Comparison of ENCODE assay signal across 24 mouse cellular contexts in genomic region chr11:70444667-70445066, GRCm38 (mm10). TPM values are rescaled to one million over a fixed set of nuclear protein-coding genes. Genes with fewer than 3 reads are reported as not detected.
DNase-seq lines count a peak whose midpoint lies in the region; ATAC-seq lines count a peak whose summit lies in the region.
"Had no signal": no experiment of that assay in that cellular context is flagged by ENCODE, and none has a peak within 500 bp of the region (broad histone marks: within the 10 kb centered on the region; RNA-seq: fewer than 3 reads in every experiment).

No protein-coding gene starts in this region.

- H3K4me1 ChIP-seq in liver, embryonic 16.5 days (ENCODE audit: control insufficient read depth, low read depth, low read length) = peaks cover 7% of the 10 kb centered on the region
- H3K4me1 ChIP-seq in stomach, embryonic 15.5 days = no peaks in the 10 kb centered on the region
- H3K4me1 ChIP-seq in hindbrain, embryonic 16.5 days (ENCODE audit: control insufficient read depth, insufficient read depth, low read depth, low read length) = no peaks in the 10 kb centered on the region
- H3K4me1 ChIP-seq: forebrain, embryonic 13.5 days; hindbrain, embryonic 15.5 days; lung, embryonic 15.5 days; midbrain, embryonic 10.5 days had no signal

- H3K36me3 ChIP-seq in liver, embryonic 16.5 days (ENCODE audit: control insufficient read depth, insufficient read depth) = no peaks in the 10 kb centered on the region; the same call in 1 of the 2 replicates
- peaks cover 5% of the 10 kb centered on the region; the same call in 1 of the 2 replicates for H3K36me3 ChIP-seq in stomach, embryonic 15.5 days
- H3K36me3 ChIP-seq in hindbrain, embryonic 16.5 days (ENCODE audit: control insufficient read depth, insufficient read depth, low read length) = peaks cover 11% of the 10 kb centered on the region

- H3K4me2 ChIP-seq in liver, embryonic 16.5 days (ENCODE audit: low read depth, low read length) = no peak overlapping the region
- no peak overlapping the region for H3K4me2 ChIP-seq in stomach, embryonic 15.5 days
- no peak overlapping the region for H3K4me2 ChIP-seq in hindbrain, embryonic 16.5 days (ENCODE audit: low read length)
- H3K4me2 ChIP-seq: forebrain, embryonic 13.5 days; hindbrain, embryonic 15.5 days; lung, embryonic 15.5 days had no signal

- H3K4me3 ChIP-seq in liver, embryonic 16.5 days (ENCODE audit: low read depth, low read length) = no peak overlapping the region
- H3K4me3 ChIP-seq in stomach, embryonic 15.5 days (replicated peaks) = no peak overlapping the region
- no peak overlapping the region for H3K4me3 ChIP-seq in hindbrain, embryonic 16.5 days (ENCODE audit: low read length)
- H3K4me3 ChIP-seq: erythroblast, embryonic 14.5 days; forebrain, embryonic 13.5 days; hindbrain, embryonic 15.5 days; layer of hippocampus, adult 2 months; lung, embryonic 15.5 days; midbrain, embryonic 10.5 days had no signal

- peak overlapping the region; percentile 61 for H3K27ac ChIP-seq in liver, embryonic 16.5 days (ENCODE audit: low read length)
- 0 out of 2 replicates have a peak overlapping the region, but pooled peaks have one; percentile 17 for H3K27ac ChIP-seq in stomach, embryonic 15.5 days
- no peak overlapping the region for H3K27ac ChIP-seq in hindbrain, embryonic 16.5 days (ENCODE audit: low read depth, low read length)
- H3K27ac ChIP-seq: forebrain, embryonic 13.5 days; hindbrain, embryonic 15.5 days; layer of hippocampus, adult 2 months; lung, embryonic 15.5 days; midbrain, embryonic 10.5 days had no signal

- peak; percentile 88 for ATAC-seq in liver, embryonic 16.5 days (ENCODE audit: low read depth)
- peak; percentile 67; the same call in 1 of the 2 replicates for ATAC-seq in stomach, embryonic 15.5 days (ENCODE audit: insufficient read depth, low FRiP score, low read depth)
- ATAC-seq in hindbrain, embryonic 16.5 days = no peak
- ATAC-seq: forebrain, embryonic 13.5 days had no signal

- 48% methylated on average over 6 of the region's 6 CpGs for WGBS in liver, embryonic 16.5 days (ENCODE audit: insufficient replicate concordance)
- WGBS in stomach, embryonic 15.5 days = 61% methylated on average over 6 of the region's 6 CpGs
- WGBS in hindbrain, embryonic 16.5 days = 81% methylated on average over 6 of the region's 6 CpGs

- no peak overlapping the region for H3K9ac ChIP-seq in liver, embryonic 16.5 days (ENCODE audit: low read depth, low read length)
- no peak overlapping the region for H3K9ac ChIP-seq in stomach, embryonic 15.5 days
- no peak overlapping the region for H3K9ac ChIP-seq in hindbrain, embryonic 16.5 days (ENCODE audit: low read depth, low read length)
- H3K9ac ChIP-seq: forebrain, embryonic 13.5 days; hindbrain, embryonic 15.5 days; lung, embryonic 15.5 days had no signal

- DNase-seq in adipocyte (ENCODE audit: low spot score) (peak; percentile 40), liver (peak; percentile 42)
- no peak for DNase-seq in adrenal gland, adult 8-10 months
- DNase-seq in layer of hippocampus, adult 18-20 months (ENCODE audit: low spot score in 2 of 2) = no peak
- DNase-seq: B cell, adult 2 months; cerebellum, adult 9-11 months; gastrocnemius, postnatal 10 days; heart, adult 18-20 months; heart, postnatal 36 days; kidney, adult 18-20 months; kidney, postnatal 10 days; layer of hippocampus, postnatal 36 days; left cerebral cortex, postnatal 4 days; right cerebral cortex, postnatal 4 days; thymus, postnatal 4 days had no signal

- H3K27me3 ChIP-seq in liver, embryonic 16.5 days (ENCODE audit: control insufficient read depth, insufficient read depth, low read depth, low read length) = no peaks in the 10 kb centered on the region
- H3K27me3 ChIP-seq in stomach, embryonic 15.5 days (replicated peaks) = no peaks in the 10 kb centered on the region
- no peaks in the 10 kb centered on the region for H3K27me3 ChIP-seq in hindbrain, embryonic 16.5 days (replicated peaks; ENCODE audit: control insufficient read depth, insufficient read depth, low read length)
- H3K27me3 ChIP-seq: forebrain, embryonic 13.5 days; hindbrain, embryonic 15.5 days; lung, embryonic 15.5 days had no signal

- H3K9me3 ChIP-seq in liver, embryonic 16.5 days (replicated peaks; ENCODE audit: control insufficient read depth, low read length) = no peaks in the 10 kb centered on the region
- no peaks in the 10 kb centered on the region for H3K9me3 ChIP-seq in stomach, embryonic 15.5 days
- no peaks in the 10 kb centered on the region for H3K9me3 ChIP-seq in hindbrain, embryonic 16.5 days (ENCODE audit: control insufficient read depth, low read length)
- H3K9me3 ChIP-seq: forebrain, embryonic 13.5 days; hindbrain, embryonic 15.5 days; lung, embryonic 15.5 days; midbrain, embryonic 10.5 days had no signal

RNA-seq across cellular contexts. Expression of gene Med11, which starts 7.1 kb away (rescaled TPM):
- 12.8 and 13.7 TPM in 2 replicates for polyA plus RNA-seq in liver, embryonic 16.5 days (2015; fragmentation: Nextera tagmentation; extraction: Ambion mirVana)
- polyA plus RNA-seq in stomach, embryonic 15.5 days (2015; fragmentation: Nextera tagmentation; extraction: Ambion mirVana) = 36.1 and 40.6 TPM in 2 replicates
- total RNA-seq in adrenal gland, adult 8-10 months (2022) = 10 to 100 TPM; 23.4 to 24.4 (median 24.2) TPM
- total RNA-seq in layer of hippocampus, adult 18-20 months (2021) = 10 to 100 TPM; 13.7 to 16.7 TPM
- 42.9 and 46.3 TPM in 2 replicates for polyA plus RNA-seq in hindbrain, embryonic 16.5 days (2015; fragmentation: Nextera tagmentation; extraction: Ambion mirVana)

RNA-seq across cellular contexts. Expression of gene Arrb2, which starts 12.2 kb away (rescaled TPM):
- 15.0 and 15.8 TPM in 2 replicates for polyA plus RNA-seq in liver, embryonic 16.5 days (2015; fragmentation: Nextera tagmentation; extraction: Ambion mirVana)
- 15.0 and 19.4 TPM in 2 replicates for polyA plus RNA-seq in stomach, embryonic 15.5 days (2015; fragmentation: Nextera tagmentation; extraction: Ambion mirVana)
- 10 to 100 TPM; 22.0 to 51.3 (median 33.9) TPM for total RNA-seq in adrenal gland, adult 8-10 months (2022)
- 100 to 1,000 TPM in 1 of 2 experiments, 10 to 100 TPM in 1; 93.5 to 100 TPM for total RNA-seq in layer of hippocampus, adult 18-20 months (2021)
- polyA plus RNA-seq in hindbrain, embryonic 16.5 days (2015; fragmentation: Nextera tagmentation; extraction: Ambion mirVana) = 54.9 and 55.6 TPM in 2 replicates

RNA-seq across cellular contexts. Expression of gene Zmynd15, which starts 14.6 kb away (rescaled TPM):
- polyA plus RNA-seq in liver, embryonic 16.5 days (2015; fragmentation: Nextera tagmentation; extraction: Ambion mirVana) = 0.42 and 0.87 TPM in 2 replicates
- 0.73 and 0.75 TPM in 2 replicates for polyA plus RNA-seq in stomach, embryonic 15.5 days (2015; fragmentation: Nextera tagmentation; extraction: Ambion mirVana)
- 1 to 10 TPM; 1.7 to 4.3 (median 3.0) TPM for total RNA-seq in adrenal gland, adult 8-10 months (2022)
- total RNA-seq in layer of hippocampus, adult 18-20 months (2021) = under 1 TPM; 0.20 to 0.27 TPM
- polyA plus RNA-seq in hindbrain, embryonic 16.5 days (2015; fragmentation: Nextera tagmentation; extraction: Ambion mirVana) = 0.86 and 1.3 TPM in 2 replicates
- polyA plus RNA-seq: erythroblast, embryonic 14.5 days had no signal

RNA-seq across cellular contexts. Expression of gene Cxcl16, which starts 15.1 kb away (rescaled TPM):
- polyA plus RNA-seq in liver, embryonic 16.5 days (2015; fragmentation: Nextera tagmentation; extraction: Ambion mirVana) = 2.6 and 3.0 TPM in 2 replicates
- 7.3 and 8.8 TPM in 2 replicates for polyA plus RNA-seq in stomach, embryonic 15.5 days (2015; fragmentation: Nextera tagmentation; extraction: Ambion mirVana)
- total RNA-seq in adrenal gland, adult 8-10 months (2022) = 10 to 100 TPM in 3 of 4 experiments, 1 to 10 TPM in 1; 9.4 to 18.2 (median 16.1) TPM
- 1 to 10 TPM in 1 of 2 experiments, under 1 TPM in 1; 0.82 to 1.3 TPM for total RNA-seq in layer of hippocampus, adult 18-20 months (2021)
- 6.0 and 7.3 TPM in 2 replicates for polyA plus RNA-seq in hindbrain, embryonic 16.5 days (2015; fragmentation: Nextera tagmentation; extraction: Ambion mirVana)
- polyA plus RNA-seq: erythroblast, embryonic 14.5 days had no signal

RNA-seq across cellular contexts. Expression of gene Pelp1, which starts 34.8 kb away (rescaled TPM):
- polyA plus RNA-seq in liver, embryonic 16.5 days (2015; fragmentation: Nextera tagmentation; extraction: Ambion mirVana) = 11.1 and 13.1 TPM in 2 replicates
- polyA plus RNA-seq in stomach, embryonic 15.5 days (2015; fragmentation: Nextera tagmentation; extraction: Ambion mirVana) = 31.5 and 33.8 TPM in 2 replicates
- 10 to 100 TPM; 24.2 to 29.9 (median 28.2) TPM for total RNA-seq in adrenal gland, adult 8-10 months (2022)
- 10 to 100 TPM; 32.0 to 37.2 TPM for total RNA-seq in layer of hippocampus, adult 18-20 months (2021)
- 31.7 and 37.0 TPM in 2 replicates for polyA plus RNA-seq in hindbrain, embryonic 16.5 days (2015; fragmentation: Nextera tagmentation; extraction: Ambion mirVana)

Comparison
In these comparisons a context has a peak if more than half of its experiments do, and no peak if none do; other contexts are left out.
1. DNase-seq: peak in adipocyte (single experiment) and liver (single experiment); none in adrenal gland, adult 8-10 months (single experiment) and layer of hippocampus, adult 18-20 months (0 of 2).